Mouse (Mus musculus) kidney, postnatal 0 days (tissue): ENCODE results near the gene Gramd1b. TPM values are rescaled to one million over a fixed set of nuclear protein-coding genes. Genes with fewer than 3 reads are reported as not detected.

Experiments used
- ATAC-seq: fragments of 200-750 bp; cut with Nextera tagmentation; replicated peaks from 2 replicates; pipeline ENCODE4 v1.8.0; 2017; ENCODE audit warnings: low read depth, moderate number of reproducible peaks, moderate TSS enrichment, moderate library complexity; ENCODE audit not compliant: low FRiP score
- DNase-seq: peaks from one replicate; pipeline ENCODE4 v3.0.0-alpha.2; 2016; ENCODE audit warnings: low spot score
- H3K27ac ChIP-seq: fragments of 300-500 bp; sonication (generic); 2 replicates; pipeline ENCODE4 v1.5.1; 2014; ENCODE audit warnings: mild to moderate bottlenecking
- H3K27me3 ChIP-seq: fragments of 300-500 bp; sonication (generic); 2 replicates; pipeline ENCODE4 v1.6.1; 2014; ENCODE audit warnings: low read length, mixed read lengths; ENCODE audit not compliant: insufficient read depth
- H3K36me3 ChIP-seq: fragments of 300-500 bp; sonication (generic); 2 replicates; pipeline ENCODE4 v1.6.1; 2014; ENCODE audit warnings: low read length, mixed read lengths; ENCODE audit not compliant: insufficient read depth
- H3K4me1 ChIP-seq: fragments of 300-500 bp; sonication (generic); replicated peaks from 2 replicates; pipeline ENCODE4 v1.6.1; 2014; ENCODE audit warnings: antibody characterized with exemption, low read length, mixed read lengths; ENCODE audit not compliant: insufficient read depth
- H3K4me2 ChIP-seq: fragments of 300-500 bp; sonication (generic); 2 replicates; pipeline ENCODE4 v1.6.1; 2014; ENCODE audit warnings: mild to moderate bottlenecking, low read length, moderate library complexity, mixed read lengths
- H3K4me3 ChIP-seq: fragments of 300-500 bp; sonication (generic); replicated peaks from 2 replicates; pipeline ENCODE4 v1.5.1; 2014; ENCODE audit warnings: low read depth, low read length
- H3K9ac ChIP-seq: fragments of 300-500 bp; sonication (generic); 2 replicates; pipeline ENCODE4 v1.6.1; 2014; ENCODE audit warnings: low read depth, low read length
- H3K9me3 ChIP-seq: fragments of 300-500 bp; sonication (generic); replicated peaks from 2 replicates; pipeline ENCODE4 v1.6.1; 2016; ENCODE audit warnings: low read length, inconsistent platforms, mixed read lengths
- CTCF ChIP-seq: IDR thresholded peaks from 2 replicates; pipeline ENCODE4 v1.5.1; 2016; ENCODE audit warnings: antibody characterized with exemption, low read depth, mild to moderate bottlenecking, moderate library complexity
- WGBS: fragments of 180-500 bp; shearing (Covaris S2); extraction: QIAGEN DNeasy Blood & Tissue Kit; methylation state at CpG from one replicate; pipeline ENCODE4 v1.1.7; 2014; 5-methylcytosine and 5-hydroxymethylcytosine counted together
- polyA plus RNA-seq: library from polyadenylated mRNA; unstranded; fragments of >200 nt; fragmentation: Nextera tagmentation; extraction: Ambion mirVana; gene quantifications from 2 replicates; pipeline ENCODE4 v1.2.1, GENCODE M21; 2015

Gene Gramd1b
- polyA plus RNA-seq, 1 experiment from 2014 or later, result 9.0 TPM

- Histone ChIP-seq H3K36me3 (peaks cover 14% of the 10 kb centered on the region; the same call in 1 of the 2 replicates), H3K27ac (no peak overlapping the region), H3K4me2 (no peak overlapping the region), H3K9ac (no peak overlapping the region), H3K4me3 (no peak overlapping the region), H3K4me1 (peaks cover 10% of the 10 kb centered on the region; the same call in 1 of the 2 replicates), H3K27me3 (no peaks in the 10 kb centered on the region), H3K9me3 (no peaks in the 10 kb centered on the region)
- no peak for TF ChIP-seq CTCF
- no peak for ATAC-seq
- no peak for DNase-seq
- 74% methylated on average over 5 of the region's 5 CpGs for WGBS
Observed at GRCm38 (mm10) chr9:40318771-40319170, 212.4 kb downstream of the Gramd1b start.

- Histone ChIP-seq H3K27me3 (no peaks in the 10 kb centered on the region), H3K4me1 (0 out of 2 replicates have a peak, but pooled peaks cover 4% of the 10 kb centered on the region), H3K36me3 (peaks cover 14% of the 10 kb centered on the region; the same call in 1 of the 2 replicates), H3K9ac (no peak overlapping the region), H3K9me3 (no peaks in the 10 kb centered on the region), H3K4me2 (no peak overlapping the region), H3K27ac (no peak overlapping the region), H3K4me3 (no peak overlapping the region)
- ATAC-seq, result no peak
- DNase-seq, result no peak
- TF ChIP-seq CTCF, result no peak
- 88% methylated on average over 4 of the region's 4 CpGs for WGBS
Observed at GRCm38 (mm10) chr9:40317735-40318134, 213.4 kb downstream of the Gramd1b start.

GRCm38 (mm10) chr9:40316865-40317660 is 214.1 kb downstream of the Gramd1b start:
- ATAC-seq (no peak), DNase-seq (no peak)
- H3K27ac ChIP-seq, result no peak overlapping the region
- no peak for TF ChIP-seq CTCF
- no peaks in the 10 kb centered on the region for H3K27me3 ChIP-seq
- 79% methylated on average over 9 of the region's 9 CpGs for WGBS
- H3K4me2 ChIP-seq, result no peak overlapping the region
- no peaks in the 10 kb centered on the region for H3K9me3 ChIP-seq
- no peak overlapping the region for H3K9ac ChIP-seq
- H3K4me3 ChIP-seq, result no peak overlapping the region
- H3K4me1 ChIP-seq, result 0 out of 2 replicates have a peak, but pooled peaks cover 4% of the 10 kb centered on the region
- H3K36me3 ChIP-seq, result peaks cover 14% of the 10 kb centered on the region; the same call in 1 of the 2 replicates

GRCm38 (mm10) chr9:40311813-40312212 is 219.4 kb downstream of the Gramd1b start:
- no peak for TF ChIP-seq CTCF
- ATAC-seq (no peak; the same call in 1 of the 2 replicates), DNase-seq (no peak)
- H3K9me3 ChIP-seq, result no peaks in the 10 kb centered on the region
- H3K27ac ChIP-seq, result no peak overlapping the region
- H3K27me3 ChIP-seq, result no peaks in the 10 kb centered on the region
- H3K9ac ChIP-seq, result no peak overlapping the region
- H3K4me2 ChIP-seq, result no peak overlapping the region
- H3K4me3 ChIP-seq, result no peak overlapping the region
- H3K36me3 ChIP-seq, result peaks cover 43% of the 10 kb centered on the region; the same call in 1 of the 2 replicates
- H3K4me1 ChIP-seq, result no peaks in the 10 kb centered on the region
- 68% methylated on average over 9 of the region's 9 CpGs for WGBS

- no peak for ATAC-seq
- DNase-seq, result no peak
- 96% methylated on average over 6 of the region's 6 CpGs for WGBS
- TF ChIP-seq CTCF, result no peak
- H3K9ac ChIP-seq, result no peak overlapping the region
- no peaks in the 10 kb centered on the region for H3K4me1 ChIP-seq
- peaks cover 47% of the 10 kb centered on the region for H3K36me3 ChIP-seq
- no peaks in the 10 kb centered on the region for H3K27me3 ChIP-seq
- H3K9me3 ChIP-seq, result no peaks in the 10 kb centered on the region
- no peak overlapping the region for H3K4me2 ChIP-seq
- H3K27ac ChIP-seq, result no peak overlapping the region
- no peak overlapping the region for H3K4me3 ChIP-seq
Observed at GRCm38 (mm10) chr9:40309876-40310275, 221.3 kb downstream of the Gramd1b start.

GRCm38 (mm10) chr9:40307311-40307710 is 223.9 kb downstream of the Gramd1b start:
- H3K27me3 ChIP-seq, result no peaks in the 10 kb centered on the region
- DNase-seq, result no peak
- no peak for TF ChIP-seq CTCF
- H3K36me3 ChIP-seq, result peaks cover 55% of the 10 kb centered on the region
- H3K9me3 ChIP-seq, result no peaks in the 10 kb centered on the region
- H3K27ac ChIP-seq, result no peak overlapping the region
- H3K4me2 ChIP-seq, result no peak overlapping the region
- H3K4me3 ChIP-seq, result no peak overlapping the region
- 85% methylated on average over 3 of the region's 3 CpGs for WGBS
- no peaks in the 10 kb centered on the region for H3K4me1 ChIP-seq
- H3K9ac ChIP-seq, result no peak overlapping the region
- no peak for ATAC-seq
